Mouse (Mus musculus): ENCODE measurements around the gene Creb3l4.

Gene Creb3l4

GRCm38 (mm10) chr3:90231507-90232333, 11.6 kb downstream of the Creb3l4 start, which contains the start of gene Jtb:
TSS of gene Jtb (plus strand) at chr3:90231597.
- peak; percentile 87 to 95 for DNase-seq (ENCODE audit: low spot score in 2 of 2)

- no peak for DNase-seq (ENCODE audit: low spot score in 2 of 2)
Observed at GRCm38 (mm10) chr3:90231075-90231474, 12.2 kb downstream of the Creb3l4 start.

GRCm38 (mm10) chr3:90224331-90224730, 19.0 kb downstream of the Creb3l4 start:
- DNase-seq (ENCODE audit: low spot score in 2 of 2): no peak

- DNase-seq (ENCODE audit: low spot score in 2 of 2): no peak
Observed at GRCm38 (mm10) chr3:90222941-90223340, 20.4 kb downstream of the Creb3l4 start.

- no peak for DNase-seq (ENCODE audit: low spot score in 2 of 2)
Observed at GRCm38 (mm10) chr3:90222455-90222854, 20.9 kb downstream of the Creb3l4 start.

GRCm38 (mm10) chr3:90221123-90221522, 22.2 kb downstream of the Creb3l4 start:
- DNase-seq (ENCODE audit: low spot score in 2 of 2): no peak

- peak in 1 of 2 experiments; percentile 12 for DNase-seq (ENCODE audit: low spot score in 2 of 2)
Observed at GRCm38 (mm10) chr3:90220531-90220951, 22.8 kb downstream of the Creb3l4 start.

GRCm38 (mm10) chr3:90220088-90220487, 23.2 kb downstream of the Creb3l4 start:
- DNase-seq (ENCODE audit: low spot score in 2 of 2): peak in 1 of 2 experiments; percentile 16

- DNase-seq (ENCODE audit: low spot score in 2 of 2): no peak
Observed at GRCm38 (mm10) chr3:90215825-90216380, 27.4 kb downstream of the Creb3l4 start.

GRCm38 (mm10) chr3:90213956-90214684, 29.2 kb downstream of the Creb3l4 start:
- DNase-seq (ENCODE audit: low spot score in 2 of 2): no peak

GRCm38 (mm10) chr3:90213377-90213866, 29.9 kb downstream of the Creb3l4 start, which contains the start of the genes Rps27 and Rab13:
TSS of gene Rps27 (minus strand) at chr3:90213651.
TSS of gene Rab13 (plus strand) at chr3:90213695.
- peak; percentile 85 to 88 for DNase-seq (ENCODE audit: low spot score in 2 of 2)

- no peak for DNase-seq (ENCODE audit: low spot score in 2 of 2)
Observed at GRCm38 (mm10) chr3:90212723-90213122, 30.6 kb downstream of the Creb3l4 start.

- no peak for DNase-seq (ENCODE audit: low spot score in 2 of 2)
Observed at GRCm38 (mm10) chr3:90211475-90212398, 31.6 kb downstream of the Creb3l4 start.

- DNase-seq (ENCODE audit: low spot score in 2 of 2): no peak
Observed at GRCm38 (mm10) chr3:90209908-90210566, 33.3 kb downstream of the Creb3l4 start.

GRCm38 (mm10) chr3:90208662-90209061, 34.6 kb downstream of the Creb3l4 start:
- no peak for DNase-seq (ENCODE audit: low spot score in 2 of 2)

- DNase-seq (ENCODE audit: low spot score in 2 of 2): no peak
Observed at GRCm38 (mm10) chr3:90204582-90204981, 38.7 kb downstream of the Creb3l4 start.

- no peak for DNase-seq (ENCODE audit: low spot score in 2 of 2)
Observed at GRCm38 (mm10) chr3:90203619-90204018, 39.7 kb downstream of the Creb3l4 start.

- no peak for DNase-seq (ENCODE audit: low spot score in 2 of 2)
Observed at GRCm38 (mm10) chr3:90202884-90203283, 40.4 kb downstream of the Creb3l4 start.

GRCm38 (mm10) chr3:90197548-90197947, 45.8 kb downstream of the Creb3l4 start:
- DNase-seq (ENCODE audit: low spot score in 2 of 2): no peak

GRCm38 (mm10) chr3:90195644-90196043, 47.7 kb downstream of the Creb3l4 start:
- DNase-seq (ENCODE audit: low spot score in 2 of 2): no peak

Data from frontal cortex, postnatal 25 days (tissue).